Mouse (Mus musculus) lung, embryonic 16.5 days (tissue): ENCODE measurements at regions not wholly inside any gene's neighbourhood (a gene's known extent, or its start where the extent isn't known, plus 50 kb on each side); places are given as distances from the start of the nearest gene placed in this dataset.

Source experiments
- ATAC-seq: fragments of 200-750 bp; cut with Nextera tagmentation; 2 replicates; pipeline ENCODE4 v1.8.0; 2017; ENCODE audit warnings: low read depth, mild to moderate bottlenecking, moderate library complexity
- H3K27ac ChIP-seq: fragments of 300-500 bp; sonication (generic); 2 replicates; pipeline ENCODE4 v1.5.1; 2014; ENCODE audit warnings: mild to moderate bottlenecking, control low read depth, low read length
- H3K27me3 ChIP-seq: fragments of 300-500 bp; sonication (generic); 2 replicates; pipeline ENCODE4 v1.6.1; 2014; ENCODE audit warnings: low read depth, low read length, mixed read lengths; ENCODE audit not compliant: control insufficient read depth, insufficient read depth
- H3K36me3 ChIP-seq: fragments of 300-500 bp; sonication (generic); 2 replicates; pipeline ENCODE4 v1.6.1; 2014; ENCODE audit warnings: low read length; ENCODE audit not compliant: control insufficient read depth, insufficient read depth
- H3K4me1 ChIP-seq: fragments of 300-500 bp; sonication (generic); replicated peaks from 2 replicates; pipeline ENCODE4 v1.6.1; 2014; ENCODE audit warnings: low read length, mixed read lengths; ENCODE audit not compliant: control insufficient read depth, insufficient read depth
- H3K4me2 ChIP-seq: fragments of 300-500 bp; sonication (generic); 2 replicates; pipeline ENCODE4 v1.6.1; 2014; ENCODE audit warnings: low read depth, low read length, control low read depth
- H3K4me3 ChIP-seq: fragments of 300-500 bp; sonication (generic); 2 replicates; pipeline ENCODE4 v1.5.1; 2014; ENCODE audit warnings: mild to moderate bottlenecking, low read length, control low read depth
- H3K9ac ChIP-seq: fragments of 300-500 bp; sonication (generic); 2 replicates; pipeline ENCODE4 v1.6.1; 2014; ENCODE audit warnings: low read length, control low read depth
- H3K9me3 ChIP-seq: fragments of 300-500 bp; sonication (generic); 2 replicates; pipeline ENCODE4 v1.6.1; 2016; ENCODE audit warnings: low read length; ENCODE audit not compliant: control insufficient read depth
- WGBS: fragments of 180-500 bp; shearing (Covaris S2); extraction: QIAGEN DNeasy Blood & Tissue Kit; methylation state at CpG from one replicate; pipeline ENCODE4 v1.1.7; 2014; 5-methylcytosine and 5-hydroxymethylcytosine counted together

- H3K27ac ChIP-seq = no peak overlapping the region
- no peaks in the 10 kb centered on the region for H3K9me3 ChIP-seq
- H3K36me3 ChIP-seq = no peaks in the 10 kb centered on the region
- H3K4me3 ChIP-seq = no peak overlapping the region
- ATAC-seq = no peak
- no peaks in the 10 kb centered on the region for H3K27me3 ChIP-seq
- H3K4me2 ChIP-seq = no peak overlapping the region
- no peaks in the 10 kb centered on the region for H3K4me1 ChIP-seq
- 70% methylated on average over 7 of the region's 7 CpGs for WGBS
- H3K9ac ChIP-seq = no peak overlapping the region
Measured at GRCm38 (mm10) chr2:159079836-159080235, 285.2 kb downstream of the Dhx35 start.

GRCm38 (mm10) chr2:159080784-159081544, 286.4 kb downstream of the Dhx35 start:
- Histone ChIP-seq H3K36me3 (no peaks in the 10 kb centered on the region), H3K9me3 (no peaks in the 10 kb centered on the region), H3K27me3 (no peaks in the 10 kb centered on the region), H3K9ac (no peak overlapping the region), H3K4me2 (peak overlapping the region; percentile 35), H3K4me1 (no peaks in the 10 kb centered on the region), H3K27ac (peak overlapping the region; percentile 31), H3K4me3 (no peak overlapping the region)
- 59% methylated on average over 19 of the region's 19 CpGs for WGBS
- ATAC-seq = peak; percentile 51; the same call in 1 of the 2 replicates

GRCm38 (mm10) chr2:159086836-159087235, 292.2 kb downstream of the Dhx35 start:
- no peak overlapping the region for H3K4me2 ChIP-seq
- no peak for ATAC-seq
- WGBS = 87% methylated on average over 2 of the region's 2 CpGs
- no peak overlapping the region for H3K4me3 ChIP-seq
- H3K27ac ChIP-seq = no peak overlapping the region
- no peaks in the 10 kb centered on the region for H3K36me3 ChIP-seq
- H3K4me1 ChIP-seq = no peaks in the 10 kb centered on the region
- H3K9me3 ChIP-seq = no peaks in the 10 kb centered on the region
- no peaks in the 10 kb centered on the region for H3K27me3 ChIP-seq
- no peak overlapping the region for H3K9ac ChIP-seq

GRCm38 (mm10) chr2:159088196-159088595, 293.6 kb downstream of the Dhx35 start:
- Histone ChIP-seq H3K9me3 (no peaks in the 10 kb centered on the region), H3K4me3 (no peak overlapping the region), H3K27ac (no peak overlapping the region), H3K27me3 (no peaks in the 10 kb centered on the region), H3K4me2 (no peak overlapping the region), H3K36me3 (no peaks in the 10 kb centered on the region), H3K9ac (no peak overlapping the region), H3K4me1 (no peaks in the 10 kb centered on the region)
- WGBS = 75% methylated on average over 4 of the region's 4 CpGs
- ATAC-seq = no peak

- Histone ChIP-seq H3K27ac (no peak overlapping the region), H3K4me2 (no peak overlapping the region), H3K36me3 (no peaks in the 10 kb centered on the region), H3K9me3 (no peaks in the 10 kb centered on the region), H3K9ac (no peak overlapping the region), H3K4me1 (no peaks in the 10 kb centered on the region), H3K27me3 (no peaks in the 10 kb centered on the region), H3K4me3 (no peak overlapping the region)
- ATAC-seq = 0 out of 2 replicates have a peak, but pooled peaks have one; percentile 31
- 47% methylated on average over 2 of the region's 2 CpGs for WGBS
Measured at GRCm38 (mm10) chr2:159096667-159097066, 302.1 kb downstream of the Dhx35 start.

GRCm38 (mm10) chr2:159134042-159134441, 339.4 kb downstream of the Dhx35 start:
- Histone ChIP-seq H3K27me3 (no peaks in the 10 kb centered on the region), H3K4me1 (no peaks in the 10 kb centered on the region), H3K27ac (no peak overlapping the region), H3K9me3 (no peaks in the 10 kb centered on the region), H3K4me3 (no peak overlapping the region), H3K9ac (no peak overlapping the region), H3K36me3 (no peaks in the 10 kb centered on the region), H3K4me2 (no peak overlapping the region)
- no peak for ATAC-seq
- WGBS = 45% methylated on average over 6 of the region's 6 CpGs

GRCm38 (mm10) chr2:159138603-159139002, 344.0 kb downstream of the Dhx35 start:
- no peak overlapping the region for H3K4me3 ChIP-seq
- 98% methylated on average over 2 of the region's 2 CpGs for WGBS
- no peaks in the 10 kb centered on the region for H3K4me1 ChIP-seq
- H3K27ac ChIP-seq = no peak overlapping the region
- no peaks in the 10 kb centered on the region for H3K27me3 ChIP-seq
- no peak overlapping the region for H3K9ac ChIP-seq
- no peaks in the 10 kb centered on the region for H3K36me3 ChIP-seq
- H3K4me2 ChIP-seq = no peak overlapping the region
- no peaks in the 10 kb centered on the region for H3K9me3 ChIP-seq
- no peak for ATAC-seq

- no peaks in the 10 kb centered on the region for H3K4me1 ChIP-seq
- no peak overlapping the region for H3K4me2 ChIP-seq
- H3K27me3 ChIP-seq = no peaks in the 10 kb centered on the region
- no peak overlapping the region for H3K4me3 ChIP-seq
- no peak for ATAC-seq
- no peaks in the 10 kb centered on the region; the same call in 1 of the 2 replicates for H3K9me3 ChIP-seq
- no peak overlapping the region for H3K27ac ChIP-seq
- WGBS = 76% methylated on average over 6 of the region's 6 CpGs
- H3K36me3 ChIP-seq = no peaks in the 10 kb centered on the region
- no peak overlapping the region for H3K9ac ChIP-seq
Measured at GRCm38 (mm10) chr2:159145980-159146379, 351.4 kb downstream of the Dhx35 start.

GRCm38 (mm10) chr2:159163985-159164384, 369.4 kb downstream of the Dhx35 start:
- WGBS = 36% methylated on average over 7 of the region's 7 CpGs
- ATAC-seq = 0 out of 2 replicates have a peak, but pooled peaks have one; percentile 27
- no peak overlapping the region for H3K4me2 ChIP-seq
- no peak overlapping the region for H3K27ac ChIP-seq
- H3K27me3 ChIP-seq = no peaks in the 10 kb centered on the region
- no peak overlapping the region for H3K4me3 ChIP-seq
- no peaks in the 10 kb centered on the region for H3K36me3 ChIP-seq
- no peaks in the 10 kb centered on the region for H3K9me3 ChIP-seq
- no peak overlapping the region for H3K9ac ChIP-seq
- H3K4me1 ChIP-seq = no peaks in the 10 kb centered on the region
